Mouse (Mus musculus): ENCODE data around the gene Synrg.

Gene Synrg

GRCm38 (mm10) chr11:84078601-84079000 lies 114.4 kb downstream of the Synrg start:
- no peak for DNase-seq

- DNase-seq, result no peak
Observed at GRCm38 (mm10) chr11:84079361-84079760, 115.1 kb downstream of the Synrg start.

- no peak for DNase-seq
Observed at GRCm38 (mm10) chr11:84079887-84080286, 115.7 kb downstream of the Synrg start.

GRCm38 (mm10) chr11:84080327-84080726 lies 116.1 kb downstream of the Synrg start:
- DNase-seq, result no peak

GRCm38 (mm10) chr11:84081901-84082300 lies 117.7 kb downstream of the Synrg start:
- DNase-seq, result no peak

- no peak for DNase-seq
Observed at GRCm38 (mm10) chr11:84090572-84090971, 126.3 kb downstream of the Synrg start.
